Mouse (Mus musculus): ENCODE results near the gene Atp5d. TPM values are rescaled to one million over a fixed set of nuclear protein-coding genes. Genes with fewer than 3 reads are reported as not detected.

The Atp5d gene
- polyA plus RNA-seq (2015; fragmentation: Nextera tagmentation; extraction: Ambion mirVana): 340 and 357 TPM in 2 replicates

DNA sequence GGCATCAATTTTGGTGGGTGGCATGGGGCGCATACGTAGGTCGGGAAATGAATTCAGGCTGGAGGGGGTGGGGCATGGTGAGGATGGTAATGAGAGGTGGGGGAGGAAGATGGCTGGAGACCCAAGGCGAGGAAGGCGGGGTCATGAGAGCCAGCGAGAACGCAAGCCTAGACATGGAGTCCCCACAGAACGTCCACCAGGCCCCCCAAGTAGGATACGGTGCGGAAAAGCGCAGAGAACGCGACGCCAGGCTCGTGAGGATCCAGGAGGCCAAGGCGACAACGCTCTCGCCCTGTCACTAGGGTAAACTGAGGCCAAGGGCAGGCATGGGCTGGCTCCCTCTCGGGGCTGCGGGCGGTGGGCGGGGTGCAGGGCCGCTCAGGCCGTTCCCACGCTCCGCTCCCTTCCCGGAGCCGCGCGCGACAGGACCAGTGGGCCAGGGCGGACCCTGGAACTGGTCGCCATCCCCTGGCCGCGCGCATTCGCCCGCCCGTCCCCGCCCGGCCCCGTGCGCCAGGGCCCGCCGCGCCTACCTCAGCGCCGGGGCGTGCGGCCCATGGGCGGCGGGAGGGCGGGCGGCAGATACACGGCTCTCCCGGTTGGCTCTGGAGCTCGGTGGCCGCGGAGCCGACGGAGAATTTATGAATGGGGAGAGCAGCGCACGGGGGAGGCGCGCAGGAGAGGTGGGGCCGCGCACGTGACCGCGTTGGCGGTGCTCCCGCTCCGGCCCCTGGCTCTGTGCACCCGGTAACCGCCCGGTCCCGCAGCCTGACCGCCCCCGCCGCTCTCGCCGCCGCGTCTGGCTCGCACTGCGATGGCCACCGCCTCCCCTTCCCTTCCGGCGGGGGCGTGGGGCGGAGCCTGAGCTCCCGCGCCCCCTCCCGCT lies at the start of gene Atp5d:
Gene Atp5d, plus strand, starts transcription at position 80 of the 886 bp plus-strand sequence.

DNA sequence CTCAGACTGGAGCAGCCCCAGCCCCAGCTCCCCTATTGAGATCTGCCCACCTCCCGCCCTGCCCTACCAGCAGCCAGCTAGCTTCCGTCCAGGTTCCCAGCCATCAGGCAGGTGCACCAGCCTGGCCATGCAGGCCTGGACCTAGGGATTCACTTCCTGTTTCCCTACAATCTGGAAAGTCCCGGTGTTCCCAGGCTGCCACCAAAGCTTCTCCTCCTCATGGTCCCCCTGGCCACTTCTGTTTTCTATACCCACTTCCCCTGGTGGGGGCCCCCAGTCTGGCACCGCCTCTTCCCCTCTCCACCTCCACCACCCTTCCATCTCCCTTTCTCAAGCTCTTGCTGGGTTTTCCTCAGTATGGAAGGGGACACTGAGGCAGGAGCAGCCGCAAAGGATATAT lies 33.0 kb upstream of the Atp5d start, which contains the start of gene Sbno2:
Gene Sbno2, minus strand, starts transcription at position 112 of the 400 bp plus-strand sequence.

DNA sequence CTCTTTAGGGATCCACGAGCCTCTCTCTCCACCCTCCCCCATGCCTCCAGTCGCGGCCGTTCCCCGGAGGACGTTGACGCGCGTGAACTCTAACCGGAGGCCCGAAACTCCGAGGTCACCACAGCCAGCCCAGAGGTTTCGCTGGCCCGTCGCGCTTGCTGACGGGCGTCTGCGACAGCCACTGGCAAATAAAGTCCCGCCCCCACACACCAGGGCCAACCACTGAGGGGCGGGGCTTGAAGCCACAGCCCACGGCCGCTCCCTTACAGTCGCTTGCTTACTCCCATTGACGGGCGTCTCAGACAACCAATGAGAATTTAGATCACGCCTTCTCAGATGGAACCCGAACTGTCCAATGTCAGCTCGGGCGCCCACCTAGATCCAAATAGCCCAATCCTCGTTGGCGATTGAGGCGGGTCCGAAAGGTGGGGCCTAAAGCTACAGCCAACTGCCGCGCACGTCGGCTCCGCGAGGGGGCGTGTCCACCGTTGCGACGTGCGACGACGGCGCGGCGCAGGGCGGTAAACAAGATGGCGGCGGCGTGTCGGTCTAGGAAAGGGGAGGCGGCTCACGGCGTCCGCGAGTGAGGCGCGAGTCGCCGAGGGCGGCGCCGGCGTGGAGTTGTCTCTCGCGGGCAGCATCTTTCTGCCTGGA lies 23.0 kb upstream of the Atp5d start, which contains the start of gene Stk11:
Gene Stk11, plus strand, starts transcription at position 514 of the 654 bp plus-strand sequence.

DNA sequence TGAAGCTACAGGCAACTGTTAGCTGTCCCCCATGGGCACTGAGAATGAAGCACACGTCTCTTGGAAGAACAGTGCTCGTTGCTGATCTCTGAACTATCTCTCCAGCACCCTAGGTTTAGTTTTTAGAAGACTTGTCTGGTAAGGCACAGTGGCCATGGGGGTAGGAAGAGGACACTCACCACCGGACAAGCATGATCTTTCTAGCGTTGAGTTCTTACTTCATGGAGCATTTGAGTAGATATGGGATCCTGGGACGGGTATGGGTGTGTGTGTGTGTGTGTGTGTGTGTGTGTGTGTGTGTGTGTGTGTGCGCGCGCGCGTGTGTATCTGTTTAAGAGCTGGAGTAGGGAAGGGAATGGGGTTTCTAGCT lies 2.2 kb downstream of the Atp5d start, which contains the start of gene Cbarp:
Gene Cbarp, minus strand, starts transcription at position 170 of the 370 bp plus-strand sequence.

DNA sequence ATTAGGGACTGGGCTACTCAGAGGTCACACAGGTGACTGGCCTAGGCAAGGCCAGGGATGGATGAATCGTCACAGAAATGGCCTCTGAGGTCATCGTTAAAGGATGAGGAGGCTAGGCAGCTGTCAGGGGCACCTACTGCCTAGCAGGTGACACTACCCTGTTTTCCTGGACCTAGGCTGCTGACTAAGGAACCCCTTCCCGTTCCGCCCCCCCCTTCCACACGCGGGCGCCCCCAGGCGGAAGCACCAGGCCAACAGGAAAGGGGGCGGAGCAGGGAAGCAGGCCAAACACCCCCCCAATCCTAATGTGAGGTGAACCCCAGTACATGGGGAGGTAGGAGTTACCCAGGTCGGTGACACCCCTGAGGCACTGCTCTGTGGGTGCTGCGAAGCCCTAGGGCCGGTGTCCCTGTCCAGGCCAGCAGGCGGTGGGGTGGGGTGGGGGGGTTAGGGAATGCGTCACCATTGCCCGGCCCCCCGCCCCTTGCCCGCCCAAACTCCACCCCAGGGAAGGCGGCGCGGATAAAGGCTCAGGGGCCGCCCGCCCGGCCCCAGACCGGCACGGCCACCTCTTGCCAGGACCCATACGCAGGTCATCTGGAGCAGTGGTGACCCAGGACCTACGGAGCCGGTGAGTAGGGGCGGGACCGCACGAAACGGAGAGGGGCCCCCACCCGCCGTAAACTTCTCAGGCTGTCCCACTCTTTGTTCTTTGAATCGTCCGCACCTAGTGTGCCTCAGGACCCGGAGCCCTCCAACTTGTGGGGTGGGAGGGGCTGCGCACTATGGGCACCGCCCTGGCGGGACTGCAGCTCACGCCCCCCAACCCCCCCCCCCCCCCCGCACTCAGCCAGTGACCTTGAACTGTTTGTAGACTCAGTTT lies 9.5 kb downstream of the Atp5d start, which contains the start of gene Midn:
Gene Midn, plus strand, starts transcription at position 554 of the 883 bp plus-strand sequence.

DNA sequence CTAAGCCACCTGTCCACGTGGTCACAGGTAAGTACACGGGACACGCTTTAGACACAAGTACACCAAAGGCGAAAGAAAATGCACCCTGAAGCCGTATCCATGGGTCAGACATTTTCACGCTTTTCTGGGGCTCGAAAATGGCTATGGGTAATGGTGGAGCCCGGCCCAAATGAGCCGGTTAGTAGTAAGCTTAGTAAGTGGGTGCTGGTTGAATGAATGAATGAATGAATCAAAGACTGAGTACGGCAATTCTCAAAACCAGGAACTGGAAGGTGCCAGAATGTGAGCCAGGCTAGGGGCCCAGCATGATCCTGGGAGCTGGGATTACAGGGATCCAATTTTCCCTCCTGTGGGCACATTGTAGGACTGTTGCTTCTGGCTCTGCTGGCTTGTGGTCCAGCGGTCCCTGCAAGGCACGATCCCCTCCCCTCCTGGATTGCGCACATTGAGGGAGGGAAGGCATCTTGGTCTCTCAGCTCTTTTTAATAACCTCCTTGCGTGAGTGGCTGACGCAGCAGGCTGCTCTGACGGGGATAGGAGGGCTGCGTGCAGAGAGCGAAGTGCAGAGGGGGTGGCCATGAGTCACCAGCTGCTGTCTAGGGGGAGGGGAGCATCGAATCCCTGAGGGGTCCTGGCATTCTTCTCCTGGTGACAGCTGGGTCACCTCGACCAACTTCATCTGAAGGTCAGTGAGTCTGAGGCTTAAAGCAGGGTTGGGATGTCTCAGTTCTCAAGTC lies 27.1 kb downstream of the Atp5d start, which contains the start of gene Cirbp:
Gene Cirbp, plus strand, starts transcription at position 594 of the 737 bp plus-strand sequence.

DNA sequence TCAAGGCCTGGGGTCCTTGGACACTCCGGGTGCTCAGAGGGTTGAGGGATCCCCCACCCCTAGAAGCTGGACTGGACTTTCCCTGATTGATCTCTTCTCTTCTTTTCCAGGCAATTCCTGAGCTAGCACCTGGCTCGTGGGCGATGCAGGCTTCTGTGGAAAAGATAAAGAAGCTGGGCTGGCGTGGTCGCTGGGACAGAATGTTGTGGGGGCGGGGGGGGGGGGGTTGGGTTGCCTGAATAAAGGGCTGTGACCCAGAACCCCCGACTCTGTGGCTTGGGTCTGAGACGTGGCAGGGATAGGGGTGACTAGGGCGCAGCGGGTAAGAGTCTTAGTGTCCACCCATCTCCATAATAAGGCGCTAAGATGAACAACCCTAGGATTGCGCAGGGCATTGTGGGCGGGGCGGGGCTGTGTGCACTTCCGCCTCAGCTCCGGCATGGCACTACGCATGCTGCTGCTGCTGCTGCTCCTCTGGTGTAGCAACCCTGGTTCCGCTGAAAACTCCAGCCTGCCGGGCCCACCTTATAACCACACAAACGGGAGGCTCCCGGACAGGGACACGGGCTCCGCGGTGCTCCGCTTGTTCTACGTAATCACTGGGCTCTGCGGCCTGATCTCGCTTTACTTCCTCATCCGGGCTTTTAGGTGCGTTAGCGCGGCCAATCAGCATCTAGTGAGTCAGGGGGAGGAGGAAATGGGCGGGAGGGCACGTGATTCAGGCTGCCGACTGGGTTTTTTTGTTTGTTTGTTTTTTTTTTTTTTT lies 34.3 kb downstream of the Atp5d start, which contains the start of gene 1600002K03Rik:
Gene 1600002K03Rik, plus strand, starts transcription at position 418 of the 766 bp plus-strand sequence.

DNA sequence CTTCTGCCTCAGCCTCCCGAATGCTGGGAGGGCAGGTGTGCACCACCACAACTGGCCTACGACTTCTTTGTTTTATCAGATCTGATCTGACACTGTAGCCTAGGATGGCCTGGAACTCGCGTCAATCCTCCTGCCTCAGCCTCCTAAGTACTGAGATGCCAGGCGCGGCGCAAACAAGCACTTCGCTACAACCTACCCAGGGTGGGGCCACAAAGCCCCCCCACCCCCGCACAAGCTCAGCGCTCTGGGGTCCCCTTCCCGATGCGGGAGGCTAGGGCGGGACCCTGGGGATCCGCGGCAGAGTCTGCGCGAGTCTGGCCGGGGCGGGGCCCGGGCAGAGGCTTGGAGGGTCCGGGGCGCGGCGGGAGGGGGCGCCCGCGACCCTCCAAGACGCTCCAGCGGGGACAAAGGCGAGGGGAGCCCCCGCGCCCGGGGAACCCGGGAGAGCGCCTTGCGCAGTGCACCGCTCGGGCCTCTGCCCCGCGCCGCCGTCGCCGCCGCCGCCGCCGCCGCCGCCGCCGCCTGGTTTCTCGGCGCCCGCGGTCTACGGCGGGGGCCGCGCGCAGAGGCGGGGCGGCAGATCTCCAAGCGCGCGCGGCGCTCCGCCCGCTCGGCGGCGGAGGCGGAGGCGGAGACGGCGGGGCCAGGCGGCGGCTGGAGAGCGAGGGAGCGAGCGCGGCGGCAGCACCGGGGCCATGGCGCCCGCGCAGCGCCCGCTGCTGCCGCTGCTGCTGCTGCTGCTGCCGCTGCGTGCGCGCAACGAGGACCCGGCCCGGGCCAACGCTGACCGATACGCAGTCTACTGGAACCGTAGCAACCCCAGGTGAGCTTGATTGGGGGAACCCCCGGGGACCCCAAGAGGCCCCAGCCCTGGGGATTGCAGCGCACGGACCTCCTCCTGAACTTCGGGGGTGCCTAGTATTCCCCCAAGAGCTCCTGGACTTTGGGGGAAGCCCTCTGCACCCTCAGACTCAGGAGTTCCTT lies 40.9 kb downstream of the Atp5d start, which contains the start of gene Efna2:
Gene Efna2, plus strand, starts transcription at position 415 of the 984 bp plus-strand sequence.

Other genes starting within 250 kb of the Atp5d start
- gene Cfd, start 247.8 kb upstream of the Atp5d start, polyA plus RNA-seq (2015; fragmentation: Nextera tagmentation; extraction: Ambion mirVana): not detected in 2 replicates
- gene Med16, start 229.7 kb upstream of the Atp5d start, polyA plus RNA-seq (2015; fragmentation: Nextera tagmentation; extraction: Ambion mirVana): 20.3 and 23.3 TPM in 2 replicates
- gene Gm26602, start 227.8 kb upstream of the Atp5d start, polyA plus RNA-seq (2015; fragmentation: Nextera tagmentation; extraction: Ambion mirVana): not detected in 2 replicates
- gene Kiss1r, start 221.7 kb upstream of the Atp5d start, polyA plus RNA-seq (2015; fragmentation: Nextera tagmentation; extraction: Ambion mirVana): 0.41 and 0.68 TPM in 2 replicates
- 107 and 121 TPM in 2 replicates for gene R3hdm4, start 217.4 kb upstream of the Atp5d start, polyA plus RNA-seq (2015; fragmentation: Nextera tagmentation; extraction: Ambion mirVana)
- gene Arid3a, start 211.6 kb upstream of the Atp5d start, polyA plus RNA-seq (2015; fragmentation: Nextera tagmentation; extraction: Ambion mirVana): 6.2 and 8.2 TPM in 2 replicates
- gene Wdr18, start 178.5 kb upstream of the Atp5d start, polyA plus RNA-seq (2015; fragmentation: Nextera tagmentation; extraction: Ambion mirVana): 64.8 and 66.8 TPM in 2 replicates
- gene Grin3b, start 167.9 kb upstream of the Atp5d start, polyA plus RNA-seq (2015; fragmentation: Nextera tagmentation; extraction: Ambion mirVana): 0.11 TPM in 2 replicates
- 16.8 and 16.9 TPM in 2 replicates for gene Tmem259, start 154.3 kb upstream of the Atp5d start, polyA plus RNA-seq (2015; fragmentation: Nextera tagmentation; extraction: Ambion mirVana)
- 98.3 and 121 TPM in 2 replicates for gene Cnn2, start 150.0 kb upstream of the Atp5d start, polyA plus RNA-seq (2015; fragmentation: Nextera tagmentation; extraction: Ambion mirVana)
- 8.3 and 8.8 TPM in 2 replicates for gene Abca7, start 142.1 kb upstream of the Atp5d start, polyA plus RNA-seq (2015; fragmentation: Nextera tagmentation; extraction: Ambion mirVana)
- 34.2 and 41.9 TPM in 2 replicates for gene Arhgap45, start 122.0 kb upstream of the Atp5d start, polyA plus RNA-seq (2015; fragmentation: Nextera tagmentation; extraction: Ambion mirVana)
- gene Polr2e, start 98.8 kb upstream of the Atp5d start, polyA plus RNA-seq (2015; fragmentation: Nextera tagmentation; extraction: Ambion mirVana): 108 and 111 TPM in 2 replicates
- gene Gpx4, start 91.5 kb upstream of the Atp5d start, polyA plus RNA-seq (2015; fragmentation: Nextera tagmentation; extraction: Ambion mirVana): 650 and 699 TPM in 2 replicates
- 15.9 and 16.2 TPM in 2 replicates for gene Sbno2, start 33.1 kb upstream of the Atp5d start, polyA plus RNA-seq (2015; fragmentation: Nextera tagmentation; extraction: Ambion mirVana)
- gene Stk11, start 22.8 kb upstream of the Atp5d start, polyA plus RNA-seq (2015; fragmentation: Nextera tagmentation; extraction: Ambion mirVana): 27.2 and 28.1 TPM in 2 replicates
- 0.64 and 1.0 TPM in 2 replicates for gene Cbarp, start 2.2 kb downstream of the Atp5d start, polyA plus RNA-seq (2015; fragmentation: Nextera tagmentation; extraction: Ambion mirVana)
- gene Midn, start 9.6 kb downstream of the Atp5d start, polyA plus RNA-seq (2015; fragmentation: Nextera tagmentation; extraction: Ambion mirVana): 6.4 and 8.1 TPM in 2 replicates
- 139 and 157 TPM in 2 replicates for gene Cirbp, start 27.4 kb downstream of the Atp5d start, polyA plus RNA-seq (2015; fragmentation: Nextera tagmentation; extraction: Ambion mirVana)
- gene 1600002K03Rik, start 34.3 kb downstream of the Atp5d start, polyA plus RNA-seq (2015; fragmentation: Nextera tagmentation; extraction: Ambion mirVana): 11.0 and 12.5 TPM in 2 replicates
- gene Efna2, start 40.9 kb downstream of the Atp5d start, polyA plus RNA-seq (2015; fragmentation: Nextera tagmentation; extraction: Ambion mirVana): 2.0 and 3.0 TPM in 2 replicates
- 34.1 and 39.0 TPM in 2 replicates for gene Mum1, start 87.8 kb downstream of the Atp5d start, polyA plus RNA-seq (2015; fragmentation: Nextera tagmentation; extraction: Ambion mirVana)
- 272 and 282 TPM in 2 replicates for gene Ndufs7, start 110.5 kb downstream of the Atp5d start, polyA plus RNA-seq (2015; fragmentation: Nextera tagmentation; extraction: Ambion mirVana)
- 6.0 and 8.6 TPM in 2 replicates for gene Gamt, start 122.4 kb downstream of the Atp5d start, polyA plus RNA-seq (2015; fragmentation: Nextera tagmentation; extraction: Ambion mirVana)
- 45.5 and 45.9 TPM in 2 replicates for gene Dazap1, start 122.9 kb downstream of the Atp5d start, polyA plus RNA-seq (2015; fragmentation: Nextera tagmentation; extraction: Ambion mirVana)
- 877 and 915 TPM in 2 replicates for gene Rps15, start 153.8 kb downstream of the Atp5d start, polyA plus RNA-seq (2015; fragmentation: Nextera tagmentation; extraction: Ambion mirVana)
- gene Apc2, start 157.3 kb downstream of the Atp5d start, polyA plus RNA-seq (2015; fragmentation: Nextera tagmentation; extraction: Ambion mirVana): 0.12 and 0.13 TPM in 2 replicates
- gene 2310011J03Rik, start 181.9 kb downstream of the Atp5d start, polyA plus RNA-seq (2015; fragmentation: Nextera tagmentation; extraction: Ambion mirVana): 51.7 and 54.7 TPM in 2 replicates
- gene Pcsk4, start 190.9 kb downstream of the Atp5d start, polyA plus RNA-seq (2015; fragmentation: Nextera tagmentation; extraction: Ambion mirVana): 5.2 and 5.4 TPM in 2 replicates
- gene Reep6, start 191.3 kb downstream of the Atp5d start, polyA plus RNA-seq (2015; fragmentation: Nextera tagmentation; extraction: Ambion mirVana): 5.7 and 6.7 TPM in 2 replicates
- gene Adamtsl5, start 209.8 kb downstream of the Atp5d start, polyA plus RNA-seq (2015; fragmentation: Nextera tagmentation; extraction: Ambion mirVana): 3.7 and 3.8 TPM in 2 replicates
- gene Plk5, start 217.8 kb downstream of the Atp5d start, polyA plus RNA-seq (2015; fragmentation: Nextera tagmentation; extraction: Ambion mirVana): 0.12 TPM in 1 of 2 replicates, not detected in the other
- gene Mex3d, start 249.0 kb downstream of the Atp5d start, polyA plus RNA-seq (2015; fragmentation: Nextera tagmentation; extraction: Ambion mirVana): 2.8 TPM in 2 replicates

Measured in spleen, postnatal 0 days (tissue).